Mouse (Mus musculus) layer of hippocampus, postnatal 10 days (tissue): ENCODE results near the gene Morn1. TPM values are rescaled to one million over a fixed set of nuclear protein-coding genes. Genes with fewer than 3 reads are reported as not detected.

Experiments used
- DNase-seq, 2 experiments: peaks; one replicate each; pipeline ENCODE4 v3.0.0; 2021; ENCODE audit warnings: low spot score in 2 of 2
- total RNA-seq, 2 experiments: library from RNA; stranded (reverse); gene quantifications; 2 replicates each; pipeline ENCODE4 v1.2.3; 2021

The Morn1 gene
- total RNA-seq, 2 experiments from 2014 or later, result 17.8 to 20.6 TPM

DNA sequence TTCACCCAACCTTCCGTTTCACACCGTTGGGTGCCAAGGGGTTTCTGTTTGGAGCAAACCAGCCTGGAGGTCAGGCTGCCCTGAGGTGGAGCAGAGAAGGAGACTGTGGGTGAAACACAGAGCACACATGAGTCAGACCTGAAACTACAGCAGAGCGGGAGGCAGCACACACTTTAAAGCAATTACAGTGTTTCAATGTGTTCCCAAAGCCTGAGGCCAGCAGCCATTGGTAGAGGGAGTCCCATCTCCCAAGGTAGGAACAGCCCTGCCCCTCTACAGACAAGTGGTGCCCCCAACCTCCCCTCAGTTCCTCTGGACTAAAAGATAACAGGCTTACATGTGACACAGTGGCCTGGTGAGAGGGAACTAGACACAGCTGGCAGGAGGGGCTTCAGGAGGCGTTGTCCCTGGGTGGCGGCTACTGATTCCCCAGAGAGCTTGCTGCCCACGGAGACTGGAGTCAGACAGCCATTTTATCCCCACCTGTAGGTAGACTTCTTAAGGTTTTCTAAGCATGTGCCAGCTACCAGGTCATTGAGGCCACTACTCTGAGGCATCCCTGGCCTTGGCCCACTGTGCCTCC, 31.1 kb downstream of the Morn1 start:
- no peak for DNase-seq

DNA sequence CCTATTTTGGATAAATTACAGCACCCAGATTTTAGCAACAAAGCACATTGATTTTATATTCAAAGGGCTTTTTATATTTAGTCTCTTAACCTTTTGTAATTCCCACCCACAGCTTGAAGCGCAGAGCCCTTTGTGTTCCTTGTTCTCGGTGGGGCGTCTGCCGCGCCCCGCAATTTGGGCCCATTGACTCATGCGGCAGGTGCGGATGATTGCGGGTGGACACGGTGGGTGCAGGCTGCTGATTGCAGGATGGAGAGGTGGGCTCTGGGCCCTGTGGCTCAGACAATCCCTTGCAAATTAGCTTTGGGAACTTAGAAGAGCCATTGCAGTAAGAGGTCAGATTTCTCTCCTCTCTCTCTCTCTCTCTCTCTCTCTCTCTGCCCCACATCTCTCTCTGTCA, 31.9 kb downstream of the Morn1 start:
- no peak for DNase-seq

DNA sequence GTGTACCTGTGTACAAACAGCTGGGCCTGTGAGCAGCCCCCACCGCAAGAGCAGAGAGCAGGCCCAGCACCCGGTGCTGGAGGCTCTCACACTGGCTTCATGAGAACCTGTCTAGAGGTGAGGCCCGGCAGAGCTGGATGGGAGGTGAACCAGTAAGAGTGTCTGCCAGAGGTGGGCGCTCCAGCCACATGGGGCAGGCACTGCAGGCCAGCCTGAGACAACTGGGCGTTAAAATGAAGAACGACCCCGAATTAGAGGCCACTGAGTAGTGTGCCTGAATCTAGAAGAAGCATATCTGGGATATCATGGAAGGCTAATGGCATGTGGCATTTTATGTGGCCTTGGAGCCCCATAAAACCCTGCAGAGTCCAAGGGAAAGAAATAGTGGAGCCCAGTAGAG, 33.7 kb downstream of the Morn1 start:
- no peak for DNase-seq

DNA sequence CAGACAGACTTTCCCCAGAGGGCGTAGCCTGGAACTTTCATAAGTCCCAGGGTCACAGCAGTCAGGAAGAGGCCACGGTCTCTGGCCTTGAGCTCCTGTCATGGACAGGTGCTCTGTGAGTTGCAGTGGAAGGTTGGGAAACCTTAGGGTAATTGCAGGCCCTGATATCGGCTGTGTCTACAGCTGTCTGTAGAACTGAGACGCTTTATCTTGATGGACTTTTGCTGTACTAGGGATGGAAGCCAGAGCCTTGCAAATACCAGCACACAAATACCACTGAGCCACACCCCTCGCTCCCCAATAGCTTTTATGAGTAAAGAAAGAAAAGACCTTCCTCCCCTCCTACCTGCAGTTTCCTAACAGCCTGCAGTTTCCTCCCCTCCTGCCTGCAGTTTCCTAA, 34.2 kb downstream of the Morn1 start:
- no peak for DNase-seq

- no peak for DNase-seq
Observed at GRCm38 (mm10) chr4:155121222-155121621, 34.8 kb downstream of the Morn1 start.

GRCm38 (mm10) chr4:155121915-155122443, 35.6 kb downstream of the Morn1 start:
- DNase-seq, result no peak

- DNase-seq, result peak; percentile 87 to 88
Observed at GRCm38 (mm10) chr4:155122444-155123040, 36.2 kb downstream of the Morn1 start.

GRCm38 (mm10) chr4:155123868-155124534, 37.6 kb downstream of the Morn1 start:
- DNase-seq, result no peak

- DNase-seq, result no peak
Observed at GRCm38 (mm10) chr4:155125310-155125709, 38.9 kb downstream of the Morn1 start.

DNA sequence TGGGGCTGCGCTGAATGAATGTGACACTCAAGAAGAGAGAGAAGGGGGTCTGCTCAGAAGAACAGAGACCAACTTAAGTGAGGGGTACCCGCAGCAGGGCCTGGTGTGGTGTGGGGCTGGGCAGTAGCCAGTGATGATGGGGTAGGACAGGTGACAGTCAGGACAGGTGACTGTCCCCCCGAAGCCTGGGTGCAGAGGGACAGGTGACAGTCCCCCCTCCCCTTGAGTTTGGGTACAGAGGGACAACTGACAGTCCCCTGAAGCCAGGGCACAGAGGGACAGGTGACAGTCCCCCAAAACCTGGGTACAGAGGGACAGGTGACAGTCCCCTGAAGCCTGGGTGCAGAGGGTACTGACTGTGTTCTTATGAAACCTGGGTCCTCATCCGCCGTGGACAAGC, 39.8 kb downstream of the Morn1 start:
- no peak for DNase-seq

- no peak for DNase-seq
Observed at GRCm38 (mm10) chr4:155126602-155127372, 40.4 kb downstream of the Morn1 start.

DNA sequence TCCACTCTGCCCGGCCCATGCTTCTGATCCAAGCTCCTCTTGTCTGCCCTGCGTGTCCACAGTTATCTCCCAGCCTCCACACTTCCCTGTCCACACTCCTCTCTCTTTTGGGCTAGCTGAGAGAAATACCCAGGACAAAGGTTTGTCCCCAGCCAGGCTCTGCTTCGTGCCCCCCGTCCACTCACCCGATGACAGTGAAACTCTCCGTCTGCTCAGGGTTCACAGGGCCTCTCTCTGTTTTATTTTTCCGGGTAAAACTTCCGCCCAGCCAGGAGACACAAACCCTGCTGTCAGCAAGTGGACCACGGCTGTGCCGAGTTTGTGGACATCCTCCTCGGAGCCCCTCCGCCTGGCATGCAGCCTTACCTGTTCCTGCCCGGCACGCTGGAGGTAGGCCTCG, 42.0 kb downstream of the Morn1 start:
- DNase-seq, result no peak

DNA sequence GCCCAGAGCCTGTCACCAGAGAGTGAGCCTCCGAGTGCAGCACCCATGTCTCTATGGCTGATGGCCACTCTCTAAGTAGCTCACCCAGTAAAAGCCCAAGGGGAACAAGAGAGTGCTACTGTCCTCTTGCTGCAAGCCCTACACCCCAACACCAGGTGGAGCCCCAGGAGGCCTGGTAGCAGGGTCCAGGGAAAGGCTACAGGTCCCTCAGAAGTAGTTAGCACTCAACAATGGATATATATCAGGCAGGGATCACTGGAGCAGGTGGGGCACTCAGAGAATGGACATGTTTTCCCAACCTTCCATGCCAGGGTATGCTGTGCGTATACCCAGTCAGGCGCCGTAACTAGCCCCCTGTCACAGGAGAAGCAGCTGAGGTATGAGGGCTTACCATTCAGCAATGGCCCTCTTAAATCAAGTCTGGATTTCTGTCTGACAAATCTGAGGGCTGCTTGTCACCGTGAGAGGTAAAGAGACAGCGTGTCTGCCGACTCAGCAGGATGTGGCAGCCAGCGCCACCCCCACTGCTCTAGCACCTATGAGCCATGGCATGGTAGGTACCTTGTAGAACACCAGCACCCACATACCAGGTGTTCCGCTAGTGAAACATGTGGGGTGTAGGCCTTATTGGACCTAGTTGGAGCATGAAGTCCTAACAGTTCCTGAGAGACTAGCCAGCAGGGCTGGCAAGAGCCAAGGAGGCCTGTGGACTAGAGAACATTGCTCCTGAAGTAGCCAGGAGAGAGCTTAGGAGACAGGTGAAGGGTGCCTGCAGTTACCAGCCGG, 42.9 kb downstream of the Morn1 start:
- DNase-seq, result no peak

DNA sequence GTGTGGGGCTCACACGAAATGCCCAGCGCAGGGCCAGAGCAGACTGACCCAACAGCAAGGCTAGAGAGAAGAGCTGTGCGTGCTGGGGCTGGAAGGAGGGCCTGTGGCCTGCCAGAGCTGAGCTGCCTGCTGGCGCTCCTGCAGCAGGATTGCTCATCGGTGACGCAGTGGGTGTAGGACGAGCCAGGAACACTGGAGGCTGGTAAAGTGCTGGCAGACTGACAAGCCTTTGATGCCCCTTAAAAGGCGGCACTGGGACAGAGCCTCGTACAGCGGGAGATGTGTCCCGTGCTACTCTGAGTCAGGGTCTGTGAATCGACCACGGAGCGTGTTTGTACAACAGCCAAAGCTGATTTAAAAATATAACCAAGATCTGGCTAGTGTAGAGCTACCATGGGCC, 43.6 kb downstream of the Morn1 start:
- DNase-seq, result peak; percentile 83 to 84

- no peak for DNase-seq
Observed at GRCm38 (mm10) chr4:155130616-155131015, 44.2 kb downstream of the Morn1 start.

GRCm38 (mm10) chr4:155133188-155133587, 46.8 kb downstream of the Morn1 start:
- DNase-seq, result no peak

DNA sequence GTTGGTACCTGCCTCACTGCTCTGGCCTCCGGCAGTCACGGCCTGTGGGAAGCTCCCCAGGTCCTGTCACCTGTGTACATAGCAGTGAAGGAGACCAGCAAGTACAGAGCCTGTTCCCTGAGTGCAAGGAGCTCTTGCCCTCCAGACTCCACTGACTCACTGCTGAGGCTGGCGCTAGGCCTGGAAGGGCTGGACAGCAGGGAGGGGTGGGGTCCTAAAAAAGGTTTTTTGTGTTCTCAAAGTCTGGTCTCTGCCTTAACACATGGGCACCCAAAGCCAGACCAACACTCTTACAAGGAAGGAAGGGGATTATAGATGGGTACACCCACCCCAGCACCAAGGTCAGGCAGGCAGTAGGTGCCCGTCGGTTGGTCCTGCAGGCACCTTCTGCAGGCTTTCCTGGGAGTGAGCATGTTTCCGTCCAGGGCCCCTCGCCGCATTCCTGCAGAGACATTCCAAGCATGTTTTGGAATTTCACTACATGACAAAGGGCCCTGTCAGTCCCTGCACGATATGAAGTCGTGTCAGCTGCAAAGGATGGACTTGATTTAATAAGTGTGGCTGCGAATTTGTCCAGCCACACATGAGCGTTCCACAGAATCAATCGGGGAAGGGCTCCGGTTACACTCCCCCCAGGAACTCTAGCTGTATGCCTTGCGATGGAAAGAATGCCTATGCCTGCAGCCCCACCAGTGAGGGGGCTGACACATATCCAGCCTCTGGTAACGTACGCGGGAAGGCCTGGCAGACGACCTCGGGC, 47.5 kb downstream of the Morn1 start:
- no peak for DNase-seq

DNA sequence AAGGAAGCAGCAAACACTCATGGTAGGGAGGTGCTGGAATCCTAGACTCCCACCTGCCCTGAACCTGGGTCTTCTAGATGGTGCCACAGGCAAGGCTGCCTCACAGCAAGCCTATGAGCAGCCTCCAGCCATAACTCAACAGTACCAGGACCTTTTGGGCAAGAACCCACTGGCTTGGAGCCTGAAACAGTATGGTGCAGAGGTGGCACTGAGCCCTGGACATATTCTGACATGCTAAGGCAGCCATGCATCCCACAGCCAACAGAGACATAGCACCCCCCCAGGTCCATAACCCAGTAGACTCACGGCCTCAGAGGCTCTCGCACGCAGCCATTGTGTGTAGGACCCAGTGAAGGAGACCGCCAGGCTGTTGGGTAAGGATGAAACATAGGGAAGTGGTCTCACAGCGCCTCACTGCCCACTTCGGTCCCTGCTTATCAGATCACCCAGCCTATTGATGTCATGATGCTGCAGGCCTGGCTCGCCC, 48.4 kb downstream of the Morn1 start:
- DNase-seq, result no peak

DNA sequence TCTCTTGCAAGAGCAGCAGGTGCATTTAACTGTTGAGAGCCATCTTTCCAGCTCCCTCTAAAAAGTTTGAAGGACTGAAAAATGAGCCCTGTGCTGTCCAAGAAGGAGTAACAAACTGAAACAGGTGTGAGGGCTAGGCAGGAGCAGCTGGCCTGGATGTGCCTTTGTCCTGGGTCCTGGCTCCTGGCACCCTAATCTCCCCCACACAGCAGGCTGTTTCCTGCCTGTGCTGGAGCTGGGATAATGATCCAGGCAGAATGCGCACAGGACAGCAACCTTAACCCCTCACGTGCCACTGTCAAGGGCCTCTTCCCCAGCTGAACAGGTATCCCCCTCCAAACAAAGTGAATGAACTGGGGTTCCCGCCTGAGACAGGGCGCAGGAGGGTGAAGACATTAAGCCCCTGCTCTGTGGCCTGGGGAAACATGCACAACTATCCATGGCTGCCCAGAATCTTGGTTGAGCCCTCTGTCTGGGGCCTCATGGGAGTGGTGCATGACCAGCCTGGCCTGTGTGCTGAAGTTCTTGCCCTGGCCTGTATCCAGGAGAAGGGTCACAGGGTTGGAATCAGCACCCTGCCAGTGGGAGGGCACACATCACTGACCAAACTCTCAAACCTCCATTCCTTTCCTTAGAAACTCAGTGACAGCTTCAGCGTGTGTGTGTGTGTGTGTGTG, 49.7 kb downstream of the Morn1 start:
- DNase-seq, result no peak

DNA sequence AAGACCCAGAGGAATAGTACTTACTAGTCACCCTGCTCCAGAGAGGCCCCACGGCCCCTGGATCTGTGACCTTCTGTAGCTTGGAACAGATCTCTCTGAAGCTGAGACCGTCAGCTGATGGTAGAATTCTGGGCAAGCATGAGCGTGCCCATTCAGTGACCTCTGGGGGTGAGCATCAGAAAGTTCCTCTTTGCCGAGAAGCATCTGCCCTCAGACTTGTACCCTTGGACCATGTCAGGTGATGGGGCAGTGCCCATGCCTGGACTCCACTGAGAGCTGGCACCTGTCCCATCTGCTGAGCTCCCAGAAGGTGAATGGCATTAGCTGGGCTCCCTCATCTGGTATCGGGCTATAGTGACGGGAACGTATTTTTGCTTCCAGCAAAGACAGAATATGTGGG, 51.5 kb downstream of the Morn1 start:
- DNase-seq, result no peak
